In the genomic region with DNA sequence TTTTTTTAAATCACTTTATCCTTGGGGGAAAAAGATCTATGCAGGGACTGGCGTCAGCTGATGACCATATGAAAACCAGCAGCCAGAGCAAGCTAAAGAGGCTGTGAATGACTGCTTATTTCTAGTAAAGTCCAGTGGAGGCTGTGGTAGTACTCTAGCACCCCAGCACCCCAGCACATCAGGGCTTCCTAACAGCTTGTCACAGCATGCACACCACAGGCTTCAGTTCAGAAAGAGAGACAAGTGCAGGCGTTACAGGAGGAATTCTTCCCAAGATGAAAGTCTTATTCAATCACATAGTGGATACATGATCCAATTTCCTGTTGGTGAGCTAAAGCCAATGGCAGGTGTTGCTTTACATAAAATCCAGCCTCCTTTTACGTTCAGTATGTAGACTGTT, we compare ENCODE assay signal across 27 mouse cellular contexts.
"Had no signal": no experiment of that assay in that cellular context is flagged by ENCODE, and none has a peak within 500 bp of the region (broad histone marks: within the 10 kb centered on the region; RNA-seq: fewer than 3 reads in every experiment).

No protein-coding gene starts in this region.

- H3K4me1 ChIP-seq: heart, embryonic 15.5 days; hindbrain, embryonic 13.5 days; hindbrain, embryonic 15.5 days; liver, embryonic 13.5 days; liver, embryonic 15.5 days had no signal

- ATAC-seq: hindbrain, postnatal 0 days; intestine, embryonic 16.5 days; liver, postnatal 0 days had no signal

- H3K36me3 ChIP-seq: heart, embryonic 13.5 days; heart, embryonic 15.5 days; hindbrain, embryonic 13.5 days; hindbrain, embryonic 15.5 days; kidney, embryonic 15.5 days; limb, embryonic 13.5 days; liver, embryonic 13.5 days; liver, embryonic 15.5 days had no signal

- H3K4me3 ChIP-seq: gastrocnemius, adult 2 months; heart, embryonic 13.5 days; heart, embryonic 15.5 days; hindbrain, embryonic 13.5 days; hindbrain, embryonic 15.5 days; kidney, embryonic 15.5 days; limb, embryonic 13.5 days; liver, embryonic 13.5 days; liver, embryonic 15.5 days had no signal

- H3K9ac ChIP-seq: heart, embryonic 13.5 days; heart, embryonic 15.5 days; hindbrain, embryonic 13.5 days; hindbrain, embryonic 15.5 days; kidney, embryonic 15.5 days; limb, embryonic 13.5 days; liver, embryonic 13.5 days; liver, embryonic 15.5 days; liver, postnatal 0 days had no signal

- DNase-seq: gastrocnemius, adult 2 months; gastrocnemius, postnatal 14 days; gastrocnemius, postnatal 36 days; heart, adult 18-20 months; heart, postnatal 14 days; heart, postnatal 36 days; kidney, adult 11 months; kidney, adult 8-10 months; kidney, postnatal 14 days; kidney, postnatal 36 days; layer of hippocampus, adult 9-11 months; layer of hippocampus, postnatal 36 days; left cerebral cortex, postnatal 4 days; liver, embryonic 13.5 days; liver, postnatal 0 days had no signal

- H3K9me3 ChIP-seq: heart, embryonic 13.5 days; heart, embryonic 15.5 days; hindbrain, embryonic 13.5 days; hindbrain, embryonic 15.5 days; kidney, embryonic 15.5 days; limb, embryonic 13.5 days; liver, embryonic 13.5 days; liver, embryonic 15.5 days had no signal

- H3K27me3 ChIP-seq: hindbrain, embryonic 13.5 days; hindbrain, embryonic 15.5 days; kidney, embryonic 15.5 days; limb, embryonic 13.5 days; liver, embryonic 13.5 days; liver, embryonic 15.5 days had no signal

- H3K27ac ChIP-seq: gastrocnemius, adult 2 months; heart, embryonic 13.5 days; heart, embryonic 15.5 days; hindbrain, embryonic 13.5 days; hindbrain, embryonic 15.5 days; hindbrain, postnatal 0 days; kidney, embryonic 15.5 days; kidney, postnatal 0 days; limb, embryonic 13.5 days; liver, embryonic 13.5 days; liver, embryonic 15.5 days had no signal

- H3K4me2 ChIP-seq: heart, embryonic 11.5 days; heart, embryonic 13.5 days; heart, embryonic 15.5 days; hindbrain, embryonic 13.5 days; hindbrain, embryonic 15.5 days; kidney, embryonic 15.5 days; limb, embryonic 13.5 days; liver, embryonic 11.5 days; liver, embryonic 13.5 days; liver, embryonic 15.5 days had no signal
